Mouse (Mus musculus) monocyte, adult 2 months (primary cell): ENCODE results near the gene Gm10058.
"Not testable (repeated sequence)": the region's sequence is repeated elsewhere in the genome, so short reads cannot be mapped to it uniquely, and the experiment has no call there.

Experiments
- DNase-seq, 2 experiments: peaks; one replicate each; pipeline ENCODE4 v3.0.0; 2022; ENCODE audit warnings: low spot score in 2 of 2, low read depth in 1 of 2

Gm10058 gene

DNA sequence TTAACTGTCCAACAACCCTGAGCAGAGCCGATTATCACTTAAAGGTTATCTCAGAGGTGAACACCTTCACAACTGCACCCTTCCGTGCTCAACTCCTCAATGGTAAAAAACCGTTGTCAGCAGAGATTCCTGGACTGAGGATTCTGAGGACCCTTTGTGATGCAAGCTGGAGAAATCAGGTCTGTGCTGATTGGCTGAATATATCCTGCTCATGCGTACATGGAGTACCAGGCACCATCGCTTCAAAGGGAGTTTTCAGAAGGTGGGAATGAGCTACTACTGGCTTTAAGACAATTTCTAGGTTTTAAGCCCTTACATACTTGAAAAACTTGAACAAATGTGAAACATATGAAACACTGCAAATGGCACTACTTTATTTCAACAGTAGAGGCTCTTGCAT, at the start of gene Gm10058:
Gene Gm10058, minus strand, starts transcription at position 101 of the 400 bp plus-strand sequence.
- not testable (repeated sequence) for DNase-seq
